Mouse (Mus musculus) limb, embryonic 12.5 days (tissue): Measurements from ENCODE around the gene Ss18l2. TPM values are rescaled to one million over a fixed set of nuclear protein-coding genes. Genes with fewer than 3 reads are reported as not detected.
A peak's percentile ranks its signal among the peaks of the same experiment; 100 is the strongest.

Source experiments
- ATAC-seq: fragments of 200-750 bp; cut with Nextera tagmentation; 2 replicates; pipeline ENCODE4 v1.8.0; 2017; ENCODE audit warnings: low read depth, moderate TSS enrichment; ENCODE audit not compliant: insufficient number of reproducible peaks, insufficient read depth, low FRiP score, low TSS enrichment
- H3K27ac ChIP-seq: fragments of 300-500 bp; sonication (generic); 2 replicates; pipeline ENCODE4 v1.5.1; 2016; ENCODE audit warnings: mild to moderate bottlenecking, moderate library complexity
- H3K27me3 ChIP-seq: fragments of 300-500 bp; sonication (generic); 2 replicates; pipeline ENCODE4 v1.6.1; 2016; ENCODE audit warnings: mild to moderate bottlenecking, moderate library complexity
- H3K36me3 ChIP-seq: fragments of 300-500 bp; sonication (generic); 2 replicates; pipeline ENCODE4 v1.6.1; 2016; ENCODE audit warnings: mild to moderate bottlenecking, moderate library complexity
- H3K4me1 ChIP-seq: fragments of 300-500 bp; sonication (generic); replicated peaks from 2 replicates; pipeline ENCODE4 v1.6.1; 2016
- H3K4me2 ChIP-seq: fragments of 300-500 bp; sonication (generic); 2 replicates; pipeline ENCODE4 v1.6.1; 2016; ENCODE audit warnings: mild to moderate bottlenecking, moderate library complexity
- H3K4me3 ChIP-seq: fragments of 300-500 bp; sonication (generic); replicated peaks from 2 replicates; pipeline ENCODE4 v1.5.1; 2016; ENCODE audit warnings: mild to moderate bottlenecking
- H3K9ac ChIP-seq: fragments of 300-500 bp; sonication (generic); replicated peaks from 2 replicates; pipeline ENCODE4 v1.6.1; 2016; ENCODE audit warnings: mild to moderate bottlenecking, moderate library complexity
- H3K9me3 ChIP-seq: fragments of 300-500 bp; sonication (generic); 2 replicates; pipeline ENCODE4 v1.6.1; 2016; ENCODE audit warnings: mild to moderate bottlenecking, moderate library complexity
- WGBS: fragments of 180-500 bp; shearing (Covaris S2); methylation state at CpG from one replicate; pipeline ENCODE4 v1.1.7; 2016; 5-methylcytosine and 5-hydroxymethylcytosine counted together
- polyA plus RNA-seq: library from polyadenylated mRNA; unstranded; fragments of >200 nt; fragmentation: Nextera tagmentation; extraction: Ambion mirVana; gene quantifications from 2 replicates; pipeline ENCODE4 v1.2.1, GENCODE M21; 2016

Gene Ss18l2
- 95.8 and 105 TPM in 2 replicates for polyA plus RNA-seq

DNA sequence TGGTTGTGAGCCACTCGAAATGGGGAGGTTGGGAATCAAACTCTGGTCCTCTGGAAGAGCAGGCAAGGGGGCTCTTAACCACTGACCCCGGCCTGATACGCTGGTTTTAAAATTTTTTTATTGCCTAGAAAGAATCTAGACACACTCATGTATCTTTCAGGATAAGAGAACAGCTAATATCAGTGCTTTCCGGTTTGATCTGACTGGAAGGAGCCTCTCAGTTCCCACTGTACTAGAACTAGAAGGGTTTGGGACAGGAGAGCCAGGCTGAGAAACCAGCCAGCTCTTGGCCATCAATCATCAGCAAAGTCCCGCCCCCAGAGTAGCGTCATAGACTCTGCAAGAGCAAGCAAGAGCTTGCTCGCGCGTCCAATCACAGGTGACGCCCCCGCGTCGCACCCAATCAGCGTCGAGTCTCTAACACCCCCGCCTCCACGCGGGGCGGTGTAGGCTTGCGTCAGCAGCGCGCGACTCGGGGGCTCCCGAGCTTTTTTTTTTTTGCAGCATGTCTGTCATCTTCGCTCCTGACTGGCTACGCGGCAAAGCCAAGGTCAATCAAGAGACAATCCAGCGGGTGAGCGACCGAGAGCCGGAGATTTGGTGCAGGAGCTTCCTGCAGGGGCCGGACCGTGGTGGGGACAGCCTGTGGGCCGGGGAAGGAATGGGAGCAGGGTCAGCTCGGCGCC, at the start of gene Ss18l2:
TSS of gene Ss18l2 (plus strand) at position 432 of the 686 bp plus-strand sequence.
- peaks cover 16% of the 10 kb centered on the region for H3K36me3 ChIP-seq
- peaks cover 22% of the 10 kb centered on the region for H3K4me1 ChIP-seq
- peak within 1 kb of the TSS; percentile 88 for H3K9ac ChIP-seq
- peak within 1 kb of the TSS; percentile 87 for H3K4me2 ChIP-seq
- H3K9me3 ChIP-seq, result no peaks in the 10 kb centered on the region
- H3K27me3 ChIP-seq, result no peaks in the 10 kb centered on the region
- ATAC-seq, result peak; percentile 97
- peak within 1 kb of the TSS; percentile 92 for H3K4me3 ChIP-seq
- WGBS, result 4% methylated on average over 37 of the region's 37 CpGs
- peak within 1 kb of the TSS; percentile 87 for H3K27ac ChIP-seq

- Histone ChIP-seq H3K4me1 (peaks cover 6% of the 10 kb centered on the region), H3K36me3 (no peaks in the 10 kb centered on the region), H3K4me3 (no peak overlapping the region), H3K27me3 (peaks cover 57% of the 10 kb centered on the region), H3K9me3 (no peaks in the 10 kb centered on the region), H3K9ac (no peak overlapping the region), H3K4me2 (no peak overlapping the region), H3K27ac (no peak overlapping the region)
- ATAC-seq, result no peak
- 73% methylated on average over 6 of the region's 6 CpGs for WGBS
These were observed 46.7 kb upstream of the Ss18l2 start for GRCm38 (mm10) chr9:121663467-121663866.

DNA sequence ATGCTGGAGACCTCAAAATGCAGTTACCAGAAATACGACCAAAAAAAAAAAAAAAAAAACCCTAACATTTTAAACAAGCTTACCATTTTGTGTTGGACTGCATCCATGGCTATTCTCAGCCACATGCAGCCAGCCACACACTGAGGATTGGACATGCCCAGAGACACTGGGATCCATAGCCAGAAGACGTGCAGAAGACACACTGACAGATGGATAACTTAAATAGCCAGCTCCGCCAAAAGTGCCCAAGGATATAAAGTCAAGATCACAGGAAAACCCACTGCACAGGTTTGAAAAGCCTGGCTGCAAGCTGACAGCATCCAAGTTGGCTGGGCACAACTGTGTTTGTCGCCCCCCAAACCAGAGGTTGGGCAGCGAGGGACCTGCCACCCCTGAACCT, 46.0 kb upstream of the Ss18l2 start:
- Histone ChIP-seq H3K4me2 (no peak overlapping the region), H3K9me3 (no peaks in the 10 kb centered on the region), H3K4me3 (no peak overlapping the region), H3K27ac (no peak overlapping the region), H3K27me3 (peaks cover 57% of the 10 kb centered on the region), H3K36me3 (no peaks in the 10 kb centered on the region), H3K9ac (no peak overlapping the region), H3K4me1 (peaks cover 12% of the 10 kb centered on the region)
- no peak for ATAC-seq
- 80% methylated on average over 5 of the region's 5 CpGs for WGBS

- H3K27me3 ChIP-seq, result peaks cover 63% of the 10 kb centered on the region
These were observed 43.0 kb upstream of the Ss18l2 start for GRCm38 (mm10) chr9:121666957-121667630.

DNA sequence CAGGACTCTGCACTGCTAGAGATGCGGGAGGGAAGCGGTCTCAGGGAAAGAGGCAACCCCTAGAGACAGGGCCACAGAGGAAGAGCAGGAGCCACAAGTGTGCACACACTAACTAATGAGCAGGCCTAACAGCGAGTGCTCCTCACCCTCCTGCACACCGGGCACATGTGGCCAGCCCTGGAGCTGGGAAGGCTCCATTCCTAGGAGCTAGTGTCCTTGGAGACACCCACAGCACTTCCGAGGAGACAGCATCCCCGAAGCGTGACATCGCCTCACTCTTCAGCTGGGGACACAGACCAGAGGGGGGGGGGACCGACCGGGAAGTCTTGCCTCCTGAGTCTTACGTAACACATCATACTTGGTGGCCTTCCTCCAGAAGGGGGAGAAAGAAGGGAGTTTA, 42.3 kb upstream of the Ss18l2 start:
- WGBS, result 86% methylated on average over 11 of the region's 11 CpGs
- Histone ChIP-seq H3K4me2 (no peak overlapping the region), H3K4me1 (peaks cover 25% of the 10 kb centered on the region), H3K27ac (no peak overlapping the region), H3K4me3 (no peak overlapping the region), H3K27me3 (peaks cover 63% of the 10 kb centered on the region), H3K36me3 (no peaks in the 10 kb centered on the region), H3K9ac (no peak overlapping the region), H3K9me3 (no peaks in the 10 kb centered on the region)
- ATAC-seq, result no peak

More at GRCm38 (mm10) chr9:121666957-121667630, 43.0 kb upstream of the Ss18l2 start:
- Histone ChIP-seq H3K9me3 (no peaks in the 10 kb centered on the region), H3K4me1 (peaks cover 22% of the 10 kb centered on the region), H3K4me2 (no peak overlapping the region), H3K4me3 (no peak overlapping the region), H3K27ac (0 out of 2 replicates have a peak overlapping the region, but pooled peaks have one; percentile 29), H3K36me3 (no peaks in the 10 kb centered on the region), H3K9ac (peak overlapping the region; percentile 37; the same call in 1 of the 2 replicates)
- no peak for ATAC-seq
- 73% methylated on average over 16 of the region's 16 CpGs for WGBS

- H3K4me3 ChIP-seq, result peak overlapping the region; percentile 33
- H3K27me3 ChIP-seq, result peaks cover 59% of the 10 kb centered on the region
- ATAC-seq, result peak; percentile 33; the same call in 1 of the 2 replicates
- WGBS, result 1% methylated on average over 28 of the region's 28 CpGs
- H3K4me2 ChIP-seq, result peak overlapping the region; percentile 59
- no peak overlapping the region for H3K27ac ChIP-seq
- H3K36me3 ChIP-seq, result no peaks in the 10 kb centered on the region
- H3K9me3 ChIP-seq, result no peaks in the 10 kb centered on the region
- peak overlapping the region; percentile 34 for H3K9ac ChIP-seq
- peaks cover 25% of the 10 kb centered on the region for H3K4me1 ChIP-seq
These were observed 40.8 kb upstream of the Ss18l2 start for GRCm38 (mm10) chr9:121669348-121669791.

DNA sequence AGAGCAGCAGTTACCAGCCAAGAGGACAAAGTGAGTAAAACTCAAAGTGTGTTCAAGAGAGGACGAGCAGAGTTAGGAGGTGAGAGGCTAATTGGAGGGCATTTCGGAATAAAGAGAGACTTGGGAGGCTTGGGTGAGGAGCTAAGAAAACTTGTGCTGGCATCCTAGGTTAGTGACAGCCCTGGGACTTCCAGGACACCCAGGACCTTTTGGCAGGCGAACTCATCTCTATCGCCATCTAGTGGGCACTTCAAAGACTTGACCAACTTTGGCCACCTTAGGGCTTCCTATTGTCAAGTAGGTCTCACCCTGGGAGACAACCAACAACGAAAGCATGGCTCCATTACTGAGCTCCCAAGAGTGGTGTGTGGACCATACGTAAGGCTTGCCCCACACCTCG, 38.8 kb upstream of the Ss18l2 start:
- ATAC-seq, result no peak

GRCm38 (mm10) chr9:121672311-121672710, 37.8 kb upstream of the Ss18l2 start:
- no peak for ATAC-seq
- Histone ChIP-seq H3K36me3 (no peaks in the 10 kb centered on the region), H3K4me3 (no peak overlapping the region), H3K4me1 (peaks cover 19% of the 10 kb centered on the region), H3K27ac (no peak overlapping the region), H3K27me3 (peaks cover 40% of the 10 kb centered on the region), H3K4me2 (no peak overlapping the region), H3K9ac (no peak overlapping the region), H3K9me3 (no peaks in the 10 kb centered on the region)
- 51% methylated on average over 5 of the region's 5 CpGs for WGBS

More for the DNA sequence above, 38.8 kb upstream of the Ss18l2 start:
- Histone ChIP-seq H3K4me3 (no peak overlapping the region), H3K27me3 (peaks cover 49% of the 10 kb centered on the region), H3K27ac (no peak overlapping the region), H3K9me3 (no peaks in the 10 kb centered on the region), H3K4me1 (peaks cover 25% of the 10 kb centered on the region), H3K9ac (no peak overlapping the region), H3K4me2 (no peak overlapping the region), H3K36me3 (no peaks in the 10 kb centered on the region)
- 23% methylated on average over 7 of the region's 7 CpGs for WGBS

DNA sequence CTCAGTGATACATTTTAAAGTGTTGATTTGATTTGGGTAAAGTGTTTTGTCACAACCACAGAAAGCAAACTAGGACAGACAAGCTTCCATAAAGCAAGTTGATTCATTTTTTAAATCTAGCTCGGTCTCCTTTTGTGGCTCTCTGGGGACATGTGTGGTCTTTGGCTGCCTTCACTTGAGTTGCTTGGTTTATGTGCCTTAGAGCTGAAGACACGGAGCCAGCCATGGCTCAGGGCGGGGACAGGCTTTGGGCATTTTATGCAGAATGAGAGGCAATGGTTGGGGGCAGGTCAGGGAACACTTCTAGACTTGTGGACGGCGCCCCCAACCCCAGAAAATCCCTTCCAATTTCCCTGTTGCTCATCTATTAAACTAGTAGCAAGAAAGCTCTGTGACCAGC, 36.4 kb upstream of the Ss18l2 start:
- Histone ChIP-seq H3K9me3 (no peaks in the 10 kb centered on the region), H3K27me3 (peaks cover 35% of the 10 kb centered on the region), H3K27ac (no peak overlapping the region), H3K4me2 (no peak overlapping the region), H3K9ac (no peak overlapping the region), H3K4me1 (peaks cover 17% of the 10 kb centered on the region), H3K4me3 (no peak overlapping the region), H3K36me3 (no peaks in the 10 kb centered on the region)
- ATAC-seq, result no peak
- 79% methylated on average over 5 of the region's 5 CpGs for WGBS

GRCm38 (mm10) chr9:121675011-121675410, 35.1 kb upstream of the Ss18l2 start:
- WGBS, result 83% methylated on average over 9 of the region's 9 CpGs

GRCm38 (mm10) chr9:121675556-121675955, 34.6 kb upstream of the Ss18l2 start:
- Histone ChIP-seq H3K9me3 (no peaks in the 10 kb centered on the region), H3K9ac (no peak overlapping the region), H3K4me1 (peaks cover 8% of the 10 kb centered on the region; the same call in 1 of the 2 replicates), H3K27ac (no peak overlapping the region), H3K4me2 (no peak overlapping the region), H3K4me3 (no peak overlapping the region), H3K36me3 (no peaks in the 10 kb centered on the region), H3K27me3 (peaks cover 19% of the 10 kb centered on the region)
- no peak for ATAC-seq
- 79% methylated on average over 2 of the region's 2 CpGs for WGBS

More at GRCm38 (mm10) chr9:121675011-121675410, 35.1 kb upstream of the Ss18l2 start:
- H3K4me1 ChIP-seq, result peaks cover 10% of the 10 kb centered on the region
- no peak overlapping the region for H3K4me3 ChIP-seq
- no peak overlapping the region for H3K27ac ChIP-seq
- no peak for ATAC-seq
- no peak overlapping the region for H3K9ac ChIP-seq
- H3K9me3 ChIP-seq, result no peaks in the 10 kb centered on the region
- H3K36me3 ChIP-seq, result no peaks in the 10 kb centered on the region
- H3K4me2 ChIP-seq, result no peak overlapping the region
- peaks cover 22% of the 10 kb centered on the region for H3K27me3 ChIP-seq
